Mouse (Mus musculus) MEL (cell line): ENCODE results near the gene Kif23.

Experiments
- BHLHE40 ChIP-seq: IDR thresholded peaks from 2 replicates; pipeline ENCODE4 v1.6.1; 2012; ENCODE audit warnings: low read depth, mild to moderate bottlenecking, inconsistent platforms, low read length, improper control_type of control experiment, borderline replicate concordance
- CTCF ChIP-seq, 3 experiments: IDR thresholded peaks in 2 of 3; conservative IDR thresholded peaks in 1 of 3; 2 replicates each; pipeline ENCODE4 v1.5.1; 2011 to 2012; ENCODE audit warnings: low read length in 3 of 3, low read depth in 2 of 3, mild to moderate bottlenecking in 2 of 3, improper control_type of control experiment in 1 of 3, inconsistent platforms in 1 of 3, mixed read lengths in 1 of 3, moderate library complexity in 1 of 3; ENCODE audit not compliant: control insufficient read depth in 1 of 3, insufficient read depth in 1 of 3, poor library complexity in 1 of 3, severe bottlenecking in 1 of 3
- EP300 ChIP-seq, 2 experiments: IDR thresholded peaks; 2 replicates each; pipeline ENCODE4 v1.6.1; 2011; ENCODE audit warnings: improper control_type of control experiment in 2 of 2, low read length in 2 of 2, low read depth in 1 of 2, mild to moderate bottlenecking in 1 of 2
- MAX ChIP-seq: IDR thresholded peaks from 2 replicates; pipeline ENCODE4 v1.6.1; 2011; ENCODE audit warnings: low read length, improper control_type of control experiment
- POLR2A ChIP-seq, 2 experiments: IDR thresholded peaks; 2 replicates each; pipeline ENCODE4 v1.6.1; 2011 to 2012; ENCODE audit warnings: low read length in 2 of 2, mild to moderate bottlenecking in 2 of 2, control low read depth in 1 of 2, improper control_type of control experiment in 1 of 2, low read depth in 1 of 2, moderate library complexity in 1 of 2; ENCODE audit not compliant: control insufficient read depth in 1 of 2, insufficient read depth in 1 of 2, poor library complexity in 1 of 2
- SMC3 ChIP-seq: IDR thresholded peaks from 2 replicates; pipeline ENCODE4 v1.6.1; 2011; ENCODE audit warnings: low read depth, low read length, improper control_type of control experiment
- UBTF ChIP-seq: IDR thresholded peaks from 2 replicates; pipeline ENCODE4 v1.6.1; 2012; ENCODE audit warnings: low read depth, mild to moderate bottlenecking, inconsistent platforms, low read length, improper control_type of control experiment, moderate library complexity, borderline replicate concordance; ENCODE audit not compliant: insufficient read depth

GRCm38 (mm10) chr9:61961181-61961580 is 14.6 kb upstream of the Kif23 start:
- TF ChIP-seq POLR2A (IDR thresholded peaks at IDR 0.05; ENCODE audit: control insufficient read depth in 1 of 2, insufficient read depth in 1 of 2, low read depth in 1 of 2, low read length in 2 of 2, poor library complexity in 1 of 2) = no peak
- TF ChIP-seq CTCF (IDR thresholded peaks at IDR 0.05 in 2 of 3, conservative IDR thresholded peaks at IDR 0.05 in 1 of 3; ENCODE audit: control insufficient read depth in 1 of 3, insufficient read depth in 1 of 3, low read depth in 2 of 3, low read length in 3 of 3, poor library complexity in 1 of 3, severe bottlenecking in 1 of 3) = no peak
- TF ChIP-seq EP300 (IDR thresholded peaks at IDR 0.05; ENCODE audit: low read depth in 1 of 2, low read length in 2 of 2) = no peak
- TF ChIP-seq SMC3 = no peak
- TF ChIP-seq BHLHE40 = no peak
- TF ChIP-seq MAX = no peak
- TF ChIP-seq UBTF = no peak
